Comparison of ENCODE assay signal across 8 mouse cellular contexts in genomic region chr8:80878801-80879425, GRCm38 (mm10). TPM values are rescaled to one million over a fixed set of nuclear protein-coding genes. Genes with fewer than 3 reads are reported as not detected.
A peak's percentile ranks its signal among the peaks of the same experiment; 100 is the strongest.
DNase-seq lines count a peak whose midpoint lies in the region; ATAC-seq lines count a peak whose summit lies in the region.

No protein-coding gene starts in this region.

- peak overlapping the region; percentile 91; the same call in 1 of the 2 replicates for H3K27ac ChIP-seq in forebrain, embryonic 11.5 days (ENCODE audit: low read depth, low read length)
- H3K27ac ChIP-seq in lung, embryonic 16.5 days (ENCODE audit: low read length), result peak overlapping the region; percentile 100

- DNase-seq in 3134 (ENCODE audit: extremely low read depth, insufficient read length, low spot score), result peak; percentile 71
- DNase-seq in adrenal gland, adult 2 months, result peak; percentile 86
- peak; percentile 70 for DNase-seq in forebrain, embryonic 11.5 days (ENCODE audit: low spot score)
- DNase-seq in heart, postnatal 10 days, result peak; percentile 83 to 87
- DNase-seq in kidney, postnatal 36 days, result peak; percentile 83 to 86
- peak; percentile 44 for DNase-seq in ovary, postnatal 10 days (ENCODE audit: low spot score)
- DNase-seq in natural killer cell, adult 2 months (ENCODE audit: low spot score in 2 of 2), result no peak

- no peaks in the 10 kb centered on the region; the same call in 1 of the 2 replicates for H3K27me3 ChIP-seq in forebrain, embryonic 11.5 days (ENCODE audit: control insufficient read depth, insufficient read depth, low read length)
- no peaks in the 10 kb centered on the region for H3K27me3 ChIP-seq in lung, embryonic 16.5 days (ENCODE audit: control insufficient read depth, insufficient read depth, low read depth, low read length)

- no peak for ATAC-seq in forebrain, embryonic 11.5 days (replicated peaks; ENCODE audit: low FRiP score)
- ATAC-seq in lung, embryonic 16.5 days (ENCODE audit: low read depth), result no peak

- H3K4me1 ChIP-seq in forebrain, embryonic 11.5 days (replicated peaks; ENCODE audit: control insufficient read depth, insufficient read depth, low read length), result peaks cover 6% of the 10 kb centered on the region; the same call in 1 of the 2 replicates
- peaks cover 13% of the 10 kb centered on the region for H3K4me1 ChIP-seq in lung, embryonic 16.5 days (replicated peaks; ENCODE audit: control insufficient read depth, insufficient read depth, low read length)

- H3K9me3 ChIP-seq in forebrain, embryonic 11.5 days (ENCODE audit: control insufficient read depth, low read length), result no peaks in the 10 kb centered on the region
- H3K9me3 ChIP-seq in lung, embryonic 16.5 days (ENCODE audit: control insufficient read depth, low read length), result no peaks in the 10 kb centered on the region

- WGBS in forebrain, embryonic 11.5 days, result under 1% methylated on average over 26 of the region's 26 CpGs
- under 1% methylated on average over 26 of the region's 26 CpGs for WGBS in lung, embryonic 16.5 days

- intact Hi-C loops in heart, postnatal 10 days (cut with DNase I), result loop anchor here (1.0 to 5.0 kb wide), 6 partner anchors 12 to 127 kb away; no protein-coding TSS in a partner anchor

- peak overlapping the region; percentile 81 for H3K4me2 ChIP-seq in forebrain, embryonic 11.5 days (ENCODE audit: low read depth, low read length, severe bottlenecking)
- peak overlapping the region; percentile 75 for H3K4me2 ChIP-seq in lung, embryonic 16.5 days (ENCODE audit: low read depth, low read length)

- H3K4me3 ChIP-seq in forebrain, embryonic 11.5 days (ENCODE audit: low read depth, low read length), result peak overlapping the region; percentile 77
- peak overlapping the region; percentile 93 for H3K4me3 ChIP-seq in lung, embryonic 16.5 days (ENCODE audit: low read length)

- no peaks in the 10 kb centered on the region for H3K36me3 ChIP-seq in forebrain, embryonic 11.5 days (ENCODE audit: control insufficient read depth, insufficient read depth, low read length)
- no peaks in the 10 kb centered on the region for H3K36me3 ChIP-seq in lung, embryonic 16.5 days (ENCODE audit: control insufficient read depth, insufficient read depth, low read length)

- H3K9ac ChIP-seq in forebrain, embryonic 11.5 days (ENCODE audit: low read length), result peak overlapping the region; percentile 82
- peak overlapping the region; percentile 97 for H3K9ac ChIP-seq in lung, embryonic 16.5 days (ENCODE audit: low read length)

RNA-seq across cellular contexts. Expression of gene Gab1, which starts 1.4 kb away (rescaled TPM):
- total RNA-seq in adrenal gland, adult 2 months (2021), result 10 to 100 TPM; 15.1 to 16.2 TPM
- polyA plus RNA-seq in adrenal gland, adult 2 months (2012; rRNA removed), result 11.9 and 13.1 TPM in 2 replicates
- polyA plus RNA-seq in forebrain, embryonic 11.5 days (2014; fragmentation: Nextera tagmentation; extraction: Ambion mirVana), result 19.1 TPM in 2 replicates
- 10 to 100 TPM; 41.2 to 51.1 TPM for total RNA-seq in heart, postnatal 10 days (2021)
- 21.5 and 22.4 TPM in 2 replicates for polyA plus RNA-seq in lung, embryonic 16.5 days (2015; fragmentation: Nextera tagmentation; extraction: Ambion mirVana)

Comparison
In these comparisons a context has a peak if more than half of its experiments do, and no peak if none do; other contexts are left out.
1. DNase-seq: peak in 3134 (single experiment), adrenal gland, adult 2 months (single experiment), forebrain, embryonic 11.5 days (single experiment), heart, postnatal 10 days (2 of 2), kidney, postnatal 36 days (2 of 2) and ovary, postnatal 10 days (single experiment); none in natural killer cell, adult 2 months (0 of 2).